Mouse (Mus musculus) heart, postnatal 0 days (tissue): ENCODE data around the gene Cbll1.
A peak's percentile ranks its signal among the peaks of the same experiment; 100 is the strongest.

Source experiments
- CTCF ChIP-seq: IDR thresholded peaks from 2 replicates; pipeline ENCODE4 v1.5.1; 2016; ENCODE audit warnings: antibody characterized with exemption, control low read depth, low read depth
- EP300 ChIP-seq: IDR thresholded peaks from 2 replicates; pipeline ENCODE4 v1.6.1; 2016; ENCODE audit warnings: antibody characterized with exemption, low read depth

- TF ChIP-seq CTCF = peak; percentile 39
- TF ChIP-seq EP300 = no peak
Observed at GRCm38 (mm10) chr12:31503211-31503610, 3.8 kb upstream of the Cbll1 start.
